Mouse (Mus musculus) intestine, embryonic 16.5 days (tissue): ENCODE measurements around the gene Hoxa6. TPM values are rescaled to one million over a fixed set of nuclear protein-coding genes. Genes with fewer than 3 reads are reported as not detected.

Experiments
- ATAC-seq: fragments of 200-750 bp; cut with Nextera tagmentation; 2 replicates; pipeline ENCODE4 v1.8.0; 2017; ENCODE audit warnings: moderate TSS enrichment, moderate library complexity
- H3K27ac ChIP-seq: fragments of 300-500 bp; sonication (generic); 2 replicates; pipeline ENCODE4 v1.5.1; 2014; ENCODE audit warnings: mild to moderate bottlenecking, low read length
- H3K27me3 ChIP-seq: fragments of 300-500 bp; sonication (generic); replicated peaks from 2 replicates; pipeline ENCODE4 v1.6.1; 2014; ENCODE audit warnings: low read length, control low read depth, mixed read lengths; ENCODE audit not compliant: control insufficient read depth, insufficient read depth
- H3K36me3 ChIP-seq: fragments of 300-500 bp; sonication (generic); 2 replicates; pipeline ENCODE4 v1.6.1; 2014; ENCODE audit warnings: low read length, control low read depth; ENCODE audit not compliant: control insufficient read depth, insufficient read depth
- H3K4me1 ChIP-seq: fragments of 300-500 bp; sonication (generic); 2 replicates; pipeline ENCODE4 v1.6.1; 2014; ENCODE audit warnings: low read length, control low read depth, mixed read lengths; ENCODE audit not compliant: control insufficient read depth, insufficient read depth
- H3K4me2 ChIP-seq: fragments of 300-500 bp; sonication (generic); 2 replicates; pipeline ENCODE4 v1.6.1; 2014; ENCODE audit warnings: low read depth, low read length, control low read depth
- H3K4me3 ChIP-seq: fragments of 300-500 bp; sonication (generic); 2 replicates; pipeline ENCODE4 v1.5.1; 2014; ENCODE audit warnings: mild to moderate bottlenecking, low read length
- H3K9ac ChIP-seq: fragments of 300-500 bp; sonication (generic); 2 replicates; pipeline ENCODE4 v1.6.1; 2014; ENCODE audit warnings: low read depth, low read length
- H3K9me3 ChIP-seq: fragments of 300-500 bp; sonication (generic); 2 replicates; pipeline ENCODE4 v1.6.1; 2016; ENCODE audit warnings: low read length, control low read depth; ENCODE audit not compliant: control insufficient read depth
- WGBS: fragments of 180-500 bp; shearing (Covaris S2); extraction: QIAGEN DNeasy Blood & Tissue Kit; methylation state at CpG from one replicate; pipeline ENCODE4 v1.1.7; 2014; 5-methylcytosine and 5-hydroxymethylcytosine counted together
- polyA plus RNA-seq: library from polyadenylated mRNA; unstranded; fragments of >200 nt; fragmentation: Nextera tagmentation; extraction: Ambion mirVana; gene quantifications from 2 replicates; pipeline ENCODE4 v1.2.1, GENCODE M21; 2015

Hoxa6 gene
- polyA plus RNA-seq, 1 experiment from 2014 or later = 1.2 TPM

DNA sequence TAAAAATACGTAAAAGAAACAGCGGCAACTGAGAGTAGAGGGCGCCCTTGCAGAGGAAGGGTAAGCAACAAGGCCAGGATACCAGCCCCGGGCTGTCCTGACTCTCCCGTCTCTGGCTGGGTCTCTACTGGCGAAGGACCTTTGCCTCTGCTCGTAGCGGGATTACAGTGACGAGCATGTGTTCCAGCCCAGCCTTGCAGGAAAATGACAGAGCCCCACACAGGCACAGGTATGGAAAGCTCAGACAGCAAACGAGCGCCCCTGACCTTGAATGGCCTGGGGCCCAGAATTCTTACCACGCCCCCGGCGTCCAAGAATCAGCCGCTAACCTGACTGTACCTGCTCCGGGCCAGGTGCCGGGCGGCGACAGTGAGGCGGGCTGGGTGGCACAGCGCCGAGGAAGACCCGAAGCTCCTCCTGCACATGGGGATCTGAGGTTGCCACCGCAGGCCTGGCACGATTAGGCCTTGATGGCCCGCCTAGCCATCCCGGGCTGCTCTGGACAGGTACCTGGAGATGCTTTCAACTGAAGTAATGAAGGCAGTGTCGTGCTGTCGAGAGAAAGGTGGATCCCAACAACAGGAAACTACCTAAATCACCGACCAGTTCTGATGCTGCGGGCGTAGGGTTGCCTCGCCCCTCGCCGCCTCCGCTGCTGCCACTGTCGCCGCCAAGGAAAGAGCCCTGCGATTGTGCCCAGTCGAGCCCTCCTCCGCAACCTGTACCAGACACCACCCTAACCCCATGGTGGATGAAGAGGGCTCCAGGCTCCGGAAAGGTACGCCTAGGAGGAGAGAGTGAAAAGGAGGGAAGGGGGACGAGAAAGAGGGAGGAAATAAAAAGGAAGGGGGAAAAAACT lies 21.3 kb upstream of the Hoxa6 start:
- no peak for ATAC-seq
- H3K9me3 ChIP-seq = no peaks in the 10 kb centered on the region
- H3K4me1 ChIP-seq = no peaks in the 10 kb centered on the region
- peak overlapping the region; percentile 31; the same call in 1 of the 2 replicates for H3K27ac ChIP-seq
- H3K27me3 ChIP-seq = peaks cover 80% of the 10 kb centered on the region
- WGBS = 1% methylated on average over 44 of the region's 44 CpGs
- peak overlapping the region; percentile 56 for H3K9ac ChIP-seq
- H3K4me3 ChIP-seq = peak overlapping the region; percentile 36
- no peaks in the 10 kb centered on the region for H3K36me3 ChIP-seq
- peak overlapping the region; percentile 17 for H3K4me2 ChIP-seq

DNA sequence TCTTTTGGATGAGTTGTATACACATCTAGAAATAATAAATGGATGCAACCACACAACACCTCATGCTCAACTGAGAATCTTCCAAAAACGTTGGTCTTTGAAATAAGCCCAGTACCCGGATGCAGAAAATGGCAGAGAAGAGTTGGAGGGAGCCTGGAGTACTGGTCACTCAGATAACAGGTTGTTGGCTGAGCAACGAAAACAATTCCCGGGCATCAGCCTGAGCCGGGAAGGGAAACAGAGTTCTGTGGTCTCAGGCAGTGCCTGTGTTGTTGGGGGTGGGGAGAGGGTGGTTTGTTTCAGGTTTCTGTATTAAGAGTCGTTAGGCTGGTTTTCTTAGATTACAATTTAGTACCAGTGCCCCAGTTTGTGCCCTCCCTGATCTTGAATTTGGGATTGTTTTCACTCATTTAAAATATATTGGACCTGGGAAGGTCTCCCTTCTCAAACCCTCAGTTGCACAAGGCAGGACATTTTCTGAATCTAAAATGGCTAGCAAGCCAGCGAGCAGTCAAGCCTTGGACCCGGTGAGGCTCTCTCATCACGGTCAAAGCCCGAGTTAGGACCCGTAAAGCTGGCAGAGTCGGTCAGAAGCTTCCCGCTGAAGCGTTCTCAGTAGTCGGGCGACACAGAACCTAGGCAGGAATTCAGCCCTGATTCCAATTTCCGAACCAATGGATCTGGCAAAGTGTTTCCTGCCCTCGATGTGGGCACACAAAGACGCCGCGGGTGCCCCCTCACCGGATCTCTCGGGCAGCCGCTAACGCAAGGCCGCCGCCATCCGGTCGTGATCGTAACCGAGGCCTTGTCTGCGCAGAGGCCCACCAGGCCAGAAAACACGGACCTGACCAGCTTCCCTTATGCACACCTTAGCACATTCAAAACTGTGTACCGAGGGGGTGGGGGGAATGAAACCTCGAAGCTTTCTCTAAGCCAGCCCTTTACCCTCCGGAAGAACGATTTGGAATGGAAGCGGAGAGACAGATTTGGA lies 20.2 kb upstream of the Hoxa6 start:
- Histone ChIP-seq H3K4me2 (peak overlapping the region; percentile 25; the same call in 1 of the 2 replicates), H3K9ac (peak overlapping the region; percentile 60), H3K4me3 (peak overlapping the region; percentile 32), H3K27me3 (peaks cover 78% of the 10 kb centered on the region), H3K36me3 (no peaks in the 10 kb centered on the region), H3K9me3 (no peaks in the 10 kb centered on the region), H3K27ac (peak overlapping the region; percentile 37; the same call in 1 of the 2 replicates), H3K4me1 (no peaks in the 10 kb centered on the region)
- 3% methylated on average over 38 of the region's 38 CpGs for WGBS
- no peak for ATAC-seq

DNA sequence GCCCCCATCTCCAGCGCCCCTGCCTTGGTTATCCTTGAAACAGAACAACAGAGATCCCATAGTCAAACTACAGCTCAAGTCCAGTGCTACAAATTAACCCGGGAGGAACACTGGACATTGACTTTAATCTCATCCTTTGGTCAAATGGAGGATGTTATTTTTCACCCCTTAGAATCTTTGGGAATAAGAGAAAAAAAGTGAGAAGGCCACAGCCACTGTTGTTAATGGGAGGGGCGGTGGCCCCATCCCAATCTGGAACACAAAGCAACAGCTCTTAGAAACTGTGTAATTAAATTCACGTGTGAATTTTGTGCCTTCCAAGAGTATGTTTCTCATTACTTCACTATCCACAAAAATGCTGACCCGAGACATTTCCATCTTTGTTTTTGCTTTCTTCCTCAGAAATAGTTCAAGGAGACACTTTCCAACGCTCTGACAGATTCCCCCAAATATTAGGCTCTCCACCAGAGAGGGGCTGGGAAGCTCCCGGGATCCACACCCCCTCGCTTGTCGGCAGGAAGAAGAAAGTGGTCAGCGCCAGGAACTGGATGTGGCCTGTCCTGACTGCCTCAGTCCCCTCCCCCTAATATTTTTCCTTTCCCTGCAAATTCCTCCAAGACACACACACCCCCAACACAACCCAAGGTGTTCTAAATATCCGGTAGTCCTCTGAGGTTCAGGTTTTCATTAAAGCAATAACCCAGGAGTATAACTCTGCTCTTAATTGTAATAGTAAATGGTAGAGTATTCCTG lies 19.1 kb upstream of the Hoxa6 start:
- Histone ChIP-seq H3K9ac (no peak overlapping the region), H3K9me3 (no peaks in the 10 kb centered on the region), H3K4me2 (no peak overlapping the region), H3K27me3 (peaks cover 75% of the 10 kb centered on the region), H3K36me3 (no peaks in the 10 kb centered on the region), H3K27ac (no peak overlapping the region), H3K4me3 (no peak overlapping the region), H3K4me1 (no peaks in the 10 kb centered on the region)
- ATAC-seq = no peak
- 7% methylated on average over 11 of the region's 11 CpGs for WGBS

DNA sequence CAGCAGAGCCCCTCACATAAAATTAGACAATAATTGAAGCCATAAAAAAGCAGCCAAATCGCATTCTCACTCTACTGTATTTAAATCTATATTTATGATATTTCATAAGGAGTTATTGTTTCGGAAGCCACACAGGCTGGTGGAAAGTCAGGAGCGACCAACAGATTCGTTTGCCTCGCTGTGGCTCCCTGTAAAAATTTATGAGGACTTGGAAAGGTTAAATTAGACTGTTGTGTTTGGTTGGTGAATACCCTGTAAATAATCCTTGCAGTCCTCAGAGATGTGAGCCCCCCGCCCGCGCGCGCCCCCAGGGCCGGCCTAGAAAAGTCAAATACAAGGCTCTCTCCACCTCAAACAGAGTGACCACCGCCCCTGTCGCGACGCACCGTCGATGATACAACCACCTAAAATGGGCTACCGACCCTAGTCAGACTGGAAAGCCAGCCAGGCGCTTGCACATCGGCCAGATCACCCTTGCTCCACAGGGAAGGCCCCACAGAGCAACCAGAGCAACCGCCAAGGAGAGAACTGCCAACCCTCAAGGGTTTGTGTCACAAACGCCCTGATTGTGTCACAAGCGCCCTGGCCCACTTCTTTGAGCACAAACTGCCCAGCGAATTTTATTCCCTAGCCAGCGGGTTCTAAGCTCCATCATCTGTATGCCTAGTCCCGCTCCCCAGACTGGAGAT lies 18.2 kb upstream of the Hoxa6 start:
- Histone ChIP-seq H3K36me3 (no peaks in the 10 kb centered on the region), H3K4me3 (peak overlapping the region; percentile 38; the same call in 1 of the 2 replicates), H3K4me1 (peaks cover 1% of the 10 kb centered on the region; the same call in 1 of the 2 replicates), H3K27me3 (peaks cover 80% of the 10 kb centered on the region), H3K9me3 (no peaks in the 10 kb centered on the region), H3K9ac (peak overlapping the region; percentile 24; the same call in 1 of the 2 replicates), H3K27ac (peak overlapping the region; percentile 45), H3K4me2 (peak overlapping the region; percentile 27; the same call in 1 of the 2 replicates)
- no peak for ATAC-seq
- WGBS = 5% methylated on average over 26 of the region's 26 CpGs

DNA sequence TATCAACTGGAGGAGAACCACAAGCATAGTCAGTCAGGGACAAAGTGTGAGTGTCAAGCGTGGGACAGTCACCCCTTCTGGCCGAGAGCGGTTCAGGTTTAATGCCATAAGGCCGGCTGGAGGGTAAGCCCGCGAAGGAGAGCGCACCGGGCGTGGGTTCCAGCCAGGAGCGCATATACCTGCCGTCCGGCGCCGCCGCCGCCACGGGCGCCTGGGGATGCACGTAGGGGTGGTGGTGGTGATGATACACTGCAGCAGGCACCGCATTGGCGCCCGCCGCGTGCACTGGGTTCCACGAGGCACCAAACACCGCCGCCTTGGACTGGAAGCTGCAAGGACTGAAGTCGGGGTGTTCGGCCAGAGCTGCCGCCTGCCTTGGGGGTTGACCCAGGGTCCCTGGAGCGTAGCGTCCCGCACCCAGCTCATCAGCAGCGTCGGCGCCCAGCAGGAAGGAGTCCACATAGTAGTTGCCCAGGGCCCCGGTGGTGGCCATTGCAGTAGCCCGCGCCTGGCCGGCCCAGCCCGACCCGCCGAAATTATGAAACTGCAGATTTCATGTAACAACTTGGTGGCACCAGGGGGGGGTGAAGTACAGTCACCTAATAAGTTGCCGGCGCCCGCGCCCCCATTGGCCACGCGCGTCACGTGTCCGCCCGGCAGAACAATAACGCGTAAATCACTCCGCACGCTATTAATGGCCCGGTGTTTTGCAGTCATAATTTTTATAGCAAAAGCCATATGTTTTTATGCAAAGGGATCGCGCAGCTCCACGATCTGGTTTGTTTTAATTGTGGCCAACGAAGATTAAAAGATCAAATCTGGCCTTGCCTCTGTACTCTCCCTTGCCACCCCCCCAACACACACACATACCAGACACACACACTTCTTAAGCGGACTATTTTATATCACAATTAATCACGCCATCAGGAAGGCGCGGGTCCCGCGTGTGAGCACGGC lies 17.4 kb upstream of the Hoxa6 start:
- Histone ChIP-seq H3K27me3 (peaks cover 82% of the 10 kb centered on the region), H3K4me1 (peaks cover 6% of the 10 kb centered on the region; the same call in 1 of the 2 replicates), H3K36me3 (no peaks in the 10 kb centered on the region), H3K4me2 (peak overlapping the region; percentile 40), H3K4me3 (peak overlapping the region; percentile 38), H3K27ac (no peak overlapping the region), H3K9ac (peak overlapping the region; percentile 55), H3K9me3 (no peaks in the 10 kb centered on the region)
- ATAC-seq = no peak
- 2% methylated on average over 69 of the region's 69 CpGs for WGBS

DNA sequence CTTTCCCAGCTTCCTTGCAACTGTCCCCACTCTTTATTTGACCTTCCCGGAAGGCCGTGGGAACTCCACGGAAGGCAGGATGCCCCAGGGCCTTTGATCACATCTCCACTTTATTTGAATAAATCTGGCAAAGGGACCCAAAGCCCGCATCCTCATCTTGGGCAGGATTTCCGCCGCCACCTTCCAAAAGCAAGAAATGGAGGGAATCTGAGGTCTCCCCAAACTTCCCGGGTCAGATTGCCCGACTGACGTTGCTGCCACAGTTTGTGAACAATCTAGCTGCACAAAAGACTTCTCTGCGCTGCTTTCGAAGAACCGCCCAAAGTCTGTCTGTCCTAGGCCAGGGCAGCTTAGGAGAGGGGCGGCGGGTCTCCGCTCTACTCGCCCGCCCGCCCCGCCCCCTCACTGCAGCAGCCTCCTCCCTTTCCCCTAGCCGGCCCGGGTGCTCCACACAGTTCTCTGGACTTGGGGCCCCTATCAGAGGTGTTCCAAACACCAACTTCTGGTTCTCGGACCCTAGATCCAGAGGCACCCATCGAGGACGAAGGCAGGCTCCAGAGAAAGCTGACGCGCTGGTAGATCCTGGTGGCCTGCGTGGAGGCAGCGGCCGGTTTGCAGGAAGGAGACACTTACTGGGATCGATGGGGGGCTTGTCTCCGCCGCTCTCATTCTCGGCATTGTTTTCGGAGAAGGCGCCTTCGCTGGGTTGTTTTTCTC lies 16.5 kb upstream of the Hoxa6 start:
- Histone ChIP-seq H3K9ac (peak overlapping the region; percentile 55), H3K4me1 (peaks cover 6% of the 10 kb centered on the region; the same call in 1 of the 2 replicates), H3K4me3 (peak overlapping the region; percentile 38), H3K27me3 (peaks cover 84% of the 10 kb centered on the region), H3K9me3 (no peaks in the 10 kb centered on the region), H3K36me3 (no peaks in the 10 kb centered on the region), H3K4me2 (peak overlapping the region; percentile 40), H3K27ac (no peak overlapping the region)
- 5% methylated on average over 33 of the region's 36 CpGs for WGBS
- ATAC-seq = no peak

DNA sequence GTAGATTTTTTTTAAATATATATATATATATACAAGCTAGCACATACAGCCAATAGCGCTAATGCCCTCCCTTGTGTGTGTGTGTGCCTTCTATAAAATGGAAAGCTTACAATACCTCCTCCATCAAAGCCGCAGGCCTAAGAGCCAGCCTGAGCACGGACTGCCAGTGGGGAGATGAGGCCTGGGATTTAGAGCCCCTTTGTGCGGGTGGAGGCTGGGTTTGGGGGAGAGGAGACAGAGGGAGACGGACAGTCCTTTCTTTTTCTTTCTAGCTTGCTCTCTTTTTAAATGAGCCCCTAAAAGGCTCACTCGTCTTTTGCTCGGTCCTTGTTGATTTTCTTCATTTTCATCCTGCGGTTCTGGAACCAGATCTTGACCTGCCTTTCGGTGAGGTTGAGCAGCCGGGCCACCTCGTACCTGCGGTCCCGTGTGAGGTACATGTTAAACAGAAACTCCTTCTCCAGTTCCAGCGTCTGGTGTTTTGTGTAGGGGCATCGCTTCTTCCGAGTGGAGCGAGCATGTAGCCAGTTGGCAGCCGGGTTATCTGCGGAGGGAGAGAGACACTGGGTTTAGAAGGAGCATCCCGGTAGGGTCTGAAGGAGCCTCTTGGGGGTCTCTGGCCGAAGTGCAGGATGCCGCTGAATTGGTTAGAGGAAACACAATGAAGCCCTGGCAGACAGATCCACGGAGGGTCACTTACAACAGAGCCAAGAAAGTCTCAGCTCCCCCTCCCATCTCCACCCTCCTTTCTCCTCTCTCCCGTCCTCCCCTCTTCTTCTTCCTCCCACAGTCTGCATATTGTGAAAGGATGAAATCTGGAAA lies 15.6 kb upstream of the Hoxa6 start:
- Histone ChIP-seq H3K9me3 (no peaks in the 10 kb centered on the region), H3K36me3 (no peaks in the 10 kb centered on the region), H3K4me1 (peaks cover 6% of the 10 kb centered on the region; the same call in 1 of the 2 replicates), H3K4me3 (peak overlapping the region; percentile 38), H3K27ac (no peak overlapping the region), H3K27me3 (peaks cover 85% of the 10 kb centered on the region), H3K9ac (no peak overlapping the region), H3K4me2 (peak overlapping the region; percentile 40)
- 12% methylated on average over 24 of the region's 24 CpGs for WGBS
- ATAC-seq = no peak
